Mouse (Mus musculus) spleen, adult 12 weeks (tissue): Measurements from ENCODE around the gene Vps39.

Experiments
- DNase-seq: peaks from one replicate; pipeline ENCODE4 v3.0.0; 2022; ENCODE audit warnings: low spot score

The Vps39 gene

GRCm38 (mm10) chr2:120352682-120353646 is at the start of gene Vps39:
TSS of gene Vps39 (minus strand) at chr2:120353137.
- peak; percentile 76 for DNase-seq

- no peak for DNase-seq
Measured at GRCm38 (mm10) chr2:120397951-120398350, 45.0 kb upstream of the Vps39 start.

- no peak for DNase-seq
Measured at GRCm38 (mm10) chr2:120392406-120392805, 39.5 kb upstream of the Vps39 start.

- no peak for DNase-seq
Measured at GRCm38 (mm10) chr2:120390934-120391333, 38.0 kb upstream of the Vps39 start.

DNA sequence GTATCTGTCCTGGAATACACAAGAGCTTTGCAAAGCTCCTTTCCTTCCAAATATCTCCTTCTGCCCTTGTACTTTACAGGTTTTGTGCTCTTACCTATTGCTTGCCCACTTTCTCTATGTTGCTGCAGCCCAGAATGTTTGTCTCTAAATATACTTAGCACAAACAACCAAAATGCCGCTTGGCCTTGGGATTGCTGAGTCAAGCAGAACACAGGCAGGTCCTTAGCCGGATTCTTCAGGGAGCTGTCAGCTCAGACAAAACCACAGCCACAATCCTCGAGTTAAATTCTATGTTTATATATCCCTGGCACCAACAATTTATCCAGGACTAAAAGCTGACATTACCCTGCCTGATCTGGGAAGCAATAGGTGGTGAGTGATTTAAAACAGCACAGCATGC is 36.4 kb upstream of the Vps39 start:
- DNase-seq: no peak

DNA sequence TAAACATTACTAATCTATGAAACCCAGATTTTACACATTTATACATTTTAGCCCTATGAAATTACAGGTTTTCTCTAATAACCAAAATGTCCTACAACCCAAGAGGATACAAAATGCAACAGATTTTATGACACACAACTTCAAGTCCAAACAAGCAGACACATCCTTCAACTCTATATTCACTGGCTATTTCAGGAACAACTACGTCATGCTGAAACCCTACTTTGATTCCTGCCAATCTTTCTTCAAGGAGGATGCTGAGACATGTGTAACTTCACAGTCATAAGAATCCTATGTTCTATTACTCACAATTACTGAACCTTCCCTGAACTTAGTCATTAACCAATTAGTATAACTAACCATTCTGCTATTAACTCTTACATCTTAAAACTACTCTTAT is 34.4 kb upstream of the Vps39 start:
- no peak for DNase-seq

DNA sequence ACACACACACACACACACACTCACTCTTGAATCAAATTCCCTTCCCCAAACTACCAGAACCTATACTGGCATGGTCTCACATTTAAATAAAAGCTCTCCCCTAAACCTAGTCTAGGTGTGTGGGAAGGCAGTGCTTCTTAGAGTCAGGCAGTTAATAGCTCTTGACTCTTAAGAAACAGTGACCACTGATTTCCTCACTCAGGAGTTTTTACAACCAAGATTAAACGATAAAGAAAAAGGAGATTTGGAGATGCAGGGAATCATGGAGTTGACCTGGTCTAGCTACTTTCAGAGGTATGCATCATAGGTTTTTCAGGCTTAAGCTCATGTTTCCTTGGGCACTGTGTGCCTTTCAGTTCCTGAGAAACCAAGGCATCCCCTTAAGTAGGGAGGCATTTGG is 33.3 kb upstream of the Vps39 start:
- DNase-seq: no peak

DNA sequence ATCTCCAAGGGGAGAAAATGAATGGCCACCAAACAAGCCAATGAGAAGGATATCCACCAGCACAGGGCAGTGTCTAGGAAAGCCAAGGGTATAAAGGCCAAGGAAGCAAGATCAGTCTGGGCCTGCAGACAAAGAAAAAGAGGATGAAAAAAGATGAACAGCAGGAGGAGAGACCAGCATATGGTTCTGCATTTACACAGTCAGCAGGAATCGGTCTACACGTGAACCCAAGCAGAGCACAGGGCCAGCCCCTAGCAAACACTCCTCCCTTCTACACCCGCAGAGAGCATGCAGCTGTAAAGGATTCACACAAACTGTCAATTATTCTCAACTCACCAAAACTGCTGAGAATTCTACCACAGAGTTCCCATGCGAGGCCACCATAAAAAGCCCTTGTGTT is 20.9 kb upstream of the Vps39 start:
- no peak for DNase-seq

DNA sequence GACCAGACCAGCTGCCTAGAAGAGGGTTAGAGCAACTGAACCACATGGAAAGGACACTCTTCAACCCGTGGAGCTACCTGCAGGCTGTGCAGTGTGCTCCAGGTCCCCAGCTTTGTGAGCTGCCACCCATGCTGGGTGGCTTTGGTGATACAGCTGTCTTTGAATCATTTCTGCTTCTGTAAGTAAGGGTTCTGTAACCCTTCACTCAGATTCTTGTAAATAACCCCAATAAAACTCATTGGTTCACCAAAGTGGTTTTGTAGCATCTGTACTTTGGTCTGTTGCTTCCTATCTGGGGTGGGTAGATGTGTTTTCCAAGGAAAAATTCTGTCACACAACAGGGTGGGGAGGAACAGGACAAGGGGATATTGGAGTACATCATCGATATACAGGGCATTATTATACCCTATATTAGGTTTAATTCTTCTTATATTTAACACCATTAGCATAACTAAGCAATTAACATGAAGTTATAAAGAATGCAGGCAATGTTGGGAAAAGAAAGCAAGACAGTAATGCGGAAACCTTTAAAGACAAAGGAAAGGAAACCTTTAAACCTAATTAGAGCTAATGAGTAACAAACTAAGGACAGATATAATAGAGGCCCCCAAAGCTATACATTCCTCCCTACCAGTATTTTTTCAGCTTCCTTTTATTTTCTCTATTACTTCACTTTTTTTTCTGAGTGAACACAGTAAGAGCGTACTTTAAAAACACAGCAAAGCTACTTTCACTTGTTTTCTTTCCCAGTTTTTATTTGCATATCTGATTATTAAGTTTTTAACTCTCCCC is 14.7 kb upstream of the Vps39 start:
- no peak for DNase-seq

DNA sequence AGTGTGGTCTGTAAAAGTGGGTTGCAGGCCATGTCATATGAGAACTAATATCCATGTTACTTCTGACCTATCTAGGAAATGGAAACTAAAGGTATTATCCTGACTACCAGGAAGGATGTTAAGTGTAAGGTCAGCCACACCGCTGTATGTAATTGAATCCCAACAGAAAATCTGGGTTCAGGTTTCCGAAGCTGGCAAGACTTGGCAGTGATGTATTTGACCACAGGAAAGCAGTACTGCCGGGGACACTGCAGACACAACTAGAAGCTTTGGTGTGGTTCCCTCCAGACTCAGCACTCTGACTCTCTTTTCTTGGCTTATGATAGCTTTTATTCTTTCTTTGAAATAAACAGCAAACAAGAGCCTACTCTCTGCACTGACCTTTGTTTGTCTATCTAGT is 13.6 kb upstream of the Vps39 start:
- DNase-seq: no peak

DNA sequence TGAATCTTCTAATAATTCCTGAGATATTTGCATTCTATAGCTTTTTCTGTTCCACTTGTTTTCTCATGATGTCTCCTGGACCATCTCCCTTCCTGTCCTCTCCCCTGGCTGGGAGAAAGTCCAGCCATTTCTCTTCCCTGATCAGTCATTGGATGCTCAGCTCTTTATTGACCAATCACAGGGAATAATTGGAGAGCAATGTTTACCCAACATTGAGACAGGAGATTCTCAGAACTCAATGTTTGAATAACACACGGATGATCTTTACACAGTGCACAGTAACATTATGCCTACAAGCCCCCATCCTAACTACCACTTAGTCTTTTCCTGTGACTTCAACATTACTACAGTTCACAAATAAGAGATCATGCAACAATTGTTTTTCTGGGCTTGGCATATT is 7.5 kb upstream of the Vps39 start:
- no peak for DNase-seq

- no peak for DNase-seq
Measured at GRCm38 (mm10) chr2:120351321-120351720, 1.6 kb downstream of the Vps39 start.

GRCm38 (mm10) chr2:120348120-120348519 is 4.8 kb downstream of the Vps39 start:
- DNase-seq: no peak

GRCm38 (mm10) chr2:120341741-120342140 is 11.2 kb downstream of the Vps39 start:
- no peak for DNase-seq

- no peak for DNase-seq
Measured at GRCm38 (mm10) chr2:120337886-120338285, 15.1 kb downstream of the Vps39 start.

DNA sequence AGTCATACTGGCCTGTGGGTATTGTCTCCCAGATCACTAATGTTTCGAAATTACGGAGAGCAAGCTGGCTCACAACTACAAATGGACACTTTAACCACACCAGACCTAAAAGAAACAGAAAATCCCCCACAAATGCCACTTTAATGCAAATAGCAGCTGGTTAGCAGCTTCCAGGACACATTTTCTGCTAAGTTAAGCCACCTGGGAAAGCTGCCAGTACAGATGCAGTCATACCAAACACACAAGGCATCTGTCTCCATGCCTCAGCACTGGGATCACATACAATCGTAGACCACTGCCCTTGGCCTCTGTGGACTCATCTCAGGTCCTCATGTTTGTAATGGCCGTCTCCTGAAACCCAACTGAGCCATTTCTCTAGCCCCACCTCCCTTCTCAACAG is 21.4 kb downstream of the Vps39 start:
- DNase-seq: no peak

DNA sequence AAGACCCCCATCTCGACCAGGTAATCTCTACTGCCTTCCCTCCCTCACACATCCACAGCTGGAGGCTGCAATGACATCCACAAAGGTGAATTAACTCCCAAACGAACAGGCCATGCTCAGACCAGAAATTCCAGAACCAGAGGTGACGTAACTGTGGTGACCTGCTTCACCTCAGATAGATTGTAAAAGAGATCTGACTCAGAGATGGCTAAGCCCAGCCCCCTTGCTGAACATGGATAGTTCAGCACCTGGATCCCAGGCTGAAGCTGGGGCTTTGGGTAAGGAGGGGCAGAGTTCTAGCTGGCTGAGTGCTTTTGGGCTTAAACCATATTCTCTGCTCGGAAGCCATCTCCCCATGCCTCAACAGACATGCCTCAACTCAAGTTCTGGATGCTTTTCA is 37.9 kb downstream of the Vps39 start:
- no peak for DNase-seq

GRCm38 (mm10) chr2:120314487-120314886 is 38.5 kb downstream of the Vps39 start:
- DNase-seq: no peak

GRCm38 (mm10) chr2:120313976-120314375 is 39.0 kb downstream of the Vps39 start, which contains the start of gene Pla2g4f:
TSS of gene Pla2g4f (minus strand) at chr2:120314165.
- DNase-seq: no peak

GRCm38 (mm10) chr2:120312276-120312825 is 40.6 kb downstream of the Vps39 start:
- no peak for DNase-seq

GRCm38 (mm10) chr2:120304113-120304512 is 48.8 kb downstream of the Vps39 start:
- no peak for DNase-seq

DNA sequence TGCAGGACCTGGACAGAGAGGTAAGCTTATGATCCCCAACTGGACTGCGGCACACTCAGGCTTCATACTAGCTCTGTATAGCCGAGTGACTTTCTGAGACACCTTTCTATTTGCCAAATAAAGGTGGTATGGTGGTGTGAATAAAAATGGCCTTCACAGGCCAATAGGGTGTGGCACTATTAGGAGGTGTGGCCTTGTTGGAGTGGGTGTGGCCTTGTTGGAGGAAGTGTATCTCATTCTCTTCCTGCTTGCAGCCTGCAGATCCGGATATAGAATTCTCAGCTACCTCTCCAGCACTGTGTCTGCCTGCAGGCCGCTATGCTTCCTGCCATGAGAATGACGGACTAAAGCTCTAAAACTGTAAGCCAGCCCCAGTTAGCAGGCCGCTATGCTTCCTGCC is 51.9 kb downstream of the Vps39 start:
- DNase-seq: no peak

DNA sequence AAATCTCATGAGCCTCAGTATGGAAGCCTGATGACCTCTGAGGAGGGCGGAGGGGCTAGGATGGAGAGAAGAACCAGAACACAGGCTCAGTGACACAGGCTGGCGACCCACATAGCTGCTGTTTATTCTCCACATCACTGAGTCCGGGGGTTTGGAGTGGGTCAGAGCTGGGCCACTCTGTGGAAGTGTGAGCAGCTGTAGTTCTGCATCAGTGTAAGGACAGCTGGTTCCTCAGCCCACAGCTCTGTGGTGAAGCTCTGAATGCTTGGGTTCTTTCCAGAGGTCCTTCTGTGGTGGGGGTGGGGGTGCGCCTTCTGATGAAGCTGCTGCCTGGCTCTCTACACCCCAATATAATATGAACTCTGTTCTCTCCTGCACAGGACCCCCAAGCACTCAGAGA is 53.1 kb downstream of the Vps39 start:
- DNase-seq: no peak
